Mouse (Mus musculus): ENCODE data around the gene Tmem178. TPM values are rescaled to one million over a fixed set of nuclear protein-coding genes. Genes with fewer than 3 reads are reported as not detected.
"Not testable (repeated sequence)": the region's sequence is repeated elsewhere in the genome, so short reads cannot be mapped to it uniquely, and the experiment has no call there.

The Tmem178 gene
- polyA plus RNA-seq, 1 experiment from 2014 or later = 7.0 TPM

- H3K27me3 ChIP-seq = no peaks in the 10 kb centered on the region
- peak overlapping the region; percentile 19 for H3K27ac ChIP-seq
- no peak overlapping the region for H3K4me3 ChIP-seq
- no peaks in the 10 kb centered on the region for H3K9me3 ChIP-seq
- WGBS = 53% methylated on average over 10 of the region's 10 CpGs
- no peaks in the 10 kb centered on the region for H3K36me3 ChIP-seq
- no peak overlapping the region; the same call in 1 of the 2 replicates for H3K9ac ChIP-seq
- 0 out of 2 replicates have a peak, but pooled peaks cover 5% of the 10 kb centered on the region for H3K4me1 ChIP-seq
- ATAC-seq (ENCODE audit: insufficient number of reproducible peaks, low FRiP score, low TSS enrichment, low read depth) = peak; percentile 52; the same call in 1 of the 2 replicates
- H3K4me2 ChIP-seq = no peak overlapping the region
Measured at GRCm38 (mm10) chr17:80921286-80922134, 22.9 kb upstream of the Tmem178 start.

DNA sequence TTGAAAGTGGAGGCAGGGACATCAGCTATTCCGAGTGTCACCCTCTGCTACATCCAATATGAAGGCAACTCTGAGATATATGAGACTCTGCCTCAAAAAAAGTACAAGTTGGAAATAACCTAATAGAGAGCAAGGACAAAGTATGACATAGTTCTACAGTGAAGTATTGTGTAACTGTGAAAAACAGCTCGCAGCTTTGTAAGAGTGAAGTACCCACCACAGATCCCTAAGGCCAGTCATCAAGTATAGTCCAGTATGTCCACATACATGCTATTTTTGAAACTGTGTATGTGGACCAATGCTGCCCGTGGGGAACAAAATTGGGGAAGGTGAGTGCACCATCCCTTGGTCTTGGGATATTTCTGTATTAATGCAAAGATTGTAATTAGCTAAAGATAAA lies 18.9 kb upstream of the Tmem178 start:
- H3K27ac ChIP-seq = no peak overlapping the region
- H3K4me1 ChIP-seq = 0 out of 2 replicates have a peak, but pooled peaks cover 5% of the 10 kb centered on the region
- H3K4me3 ChIP-seq = no peak overlapping the region
- H3K36me3 ChIP-seq = no peaks in the 10 kb centered on the region
- ATAC-seq (ENCODE audit: insufficient number of reproducible peaks, low FRiP score, low TSS enrichment, low read depth) = no peak
- H3K4me2 ChIP-seq = no peak overlapping the region
- H3K9me3 ChIP-seq = no peaks in the 10 kb centered on the region
- WGBS = 86% methylated on average over 3 of the region's 3 CpGs
- H3K9ac ChIP-seq = no peak overlapping the region
- H3K27me3 ChIP-seq = no peaks in the 10 kb centered on the region

DNA sequence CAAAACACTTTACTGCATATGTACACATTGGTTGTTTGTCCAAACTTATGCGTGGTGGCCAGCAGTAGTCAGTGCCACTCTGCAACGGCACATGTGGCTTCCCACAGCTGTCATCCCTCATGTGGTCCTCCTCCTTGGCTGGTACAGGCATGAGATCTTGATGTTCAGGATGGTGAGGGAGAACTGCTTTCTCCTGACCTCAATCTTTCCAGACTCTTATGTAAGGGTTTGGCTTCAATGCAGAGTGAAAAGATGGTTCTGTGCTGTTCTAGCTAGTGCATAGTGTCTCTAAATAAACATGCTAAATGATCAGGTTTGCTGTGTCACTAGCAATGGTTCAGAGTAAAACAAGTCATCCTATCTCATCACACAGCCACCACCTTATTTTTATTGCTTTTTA lies 17.3 kb upstream of the Tmem178 start:
- H3K9me3 ChIP-seq = no peaks in the 10 kb centered on the region
- 94% methylated on average over 2 of the region's 2 CpGs for WGBS
- H3K36me3 ChIP-seq = no peaks in the 10 kb centered on the region
- no peak for ATAC-seq (ENCODE audit: insufficient number of reproducible peaks, low FRiP score, low TSS enrichment, low read depth)
- no peak overlapping the region for H3K4me2 ChIP-seq
- H3K9ac ChIP-seq = no peak overlapping the region
- H3K4me1 ChIP-seq = no peaks in the 10 kb centered on the region
- no peak overlapping the region for H3K27ac ChIP-seq
- H3K4me3 ChIP-seq = no peak overlapping the region
- no peaks in the 10 kb centered on the region for H3K27me3 ChIP-seq

DNA sequence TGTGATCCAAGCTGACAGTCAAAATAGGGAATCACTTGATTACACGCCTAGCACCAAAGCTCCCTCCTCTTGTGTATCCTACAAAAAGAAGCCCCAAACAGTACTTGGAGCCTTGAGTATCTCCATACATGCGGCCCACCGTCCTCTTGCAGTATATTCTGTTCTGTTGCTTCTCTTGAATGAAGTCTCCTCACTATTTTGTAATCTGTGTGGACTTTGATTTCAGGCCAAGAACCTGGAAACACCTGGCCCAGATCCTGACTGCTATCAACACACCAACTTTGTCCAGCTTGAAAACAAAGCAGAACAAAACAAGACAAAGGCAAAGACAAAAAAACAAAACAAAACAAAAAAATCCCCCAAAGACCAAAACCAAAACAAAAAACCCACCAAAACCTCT lies 11.7 kb upstream of the Tmem178 start:
- H3K4me3 ChIP-seq = no peak overlapping the region
- no peaks in the 10 kb centered on the region for H3K9me3 ChIP-seq
- H3K27ac ChIP-seq = no peak overlapping the region
- H3K36me3 ChIP-seq = no peaks in the 10 kb centered on the region
- no peak overlapping the region for H3K9ac ChIP-seq
- H3K27me3 ChIP-seq = no peaks in the 10 kb centered on the region
- no peak overlapping the region for H3K4me2 ChIP-seq
- WGBS = 90% methylated on average over 3 of the region's 3 CpGs
- H3K4me1 ChIP-seq = no peaks in the 10 kb centered on the region
- ATAC-seq (ENCODE audit: insufficient number of reproducible peaks, low FRiP score, low TSS enrichment, low read depth) = no peak

- Histone ChIP-seq H3K27me3 (no peaks in the 10 kb centered on the region), H3K4me3 (no peak overlapping the region), H3K27ac (no peak overlapping the region), H3K4me1 (no peaks in the 10 kb centered on the region), H3K36me3 (no peaks in the 10 kb centered on the region), H3K9ac (no peak overlapping the region), H3K4me2 (no peak overlapping the region), H3K9me3 (no peaks in the 10 kb centered on the region)
- ATAC-seq (ENCODE audit: insufficient number of reproducible peaks, low FRiP score, low TSS enrichment, low read depth) = no peak
- 84% methylated on average over 11 of the region's 11 CpGs for WGBS
Measured at GRCm38 (mm10) chr17:80933401-80934029, 10.9 kb upstream of the Tmem178 start.

GRCm38 (mm10) chr17:80935807-80936519 lies 8.5 kb upstream of the Tmem178 start:
- 33% methylated on average over 10 of the region's 10 CpGs for WGBS
- H3K36me3 ChIP-seq = no peaks in the 10 kb centered on the region
- no peak overlapping the region for H3K4me3 ChIP-seq
- no peak overlapping the region for H3K27ac ChIP-seq
- H3K4me2 ChIP-seq = no peak overlapping the region
- H3K27me3 ChIP-seq = no peaks in the 10 kb centered on the region
- ATAC-seq (ENCODE audit: insufficient number of reproducible peaks, low FRiP score, low TSS enrichment, low read depth) = no peak
- H3K9me3 ChIP-seq = no peaks in the 10 kb centered on the region
- no peak overlapping the region for H3K9ac ChIP-seq
- no peaks in the 10 kb centered on the region for H3K4me1 ChIP-seq

- H3K4me3 ChIP-seq = no peak overlapping the region
- H3K9ac ChIP-seq = no peak overlapping the region
- no peaks in the 10 kb centered on the region for H3K4me1 ChIP-seq
- H3K36me3 ChIP-seq = no peaks in the 10 kb centered on the region
- no peak overlapping the region for H3K27ac ChIP-seq
- no peak overlapping the region for H3K4me2 ChIP-seq
- WGBS = 65% methylated on average over 5 of the region's 5 CpGs
- no peak for ATAC-seq (ENCODE audit: insufficient number of reproducible peaks, low FRiP score, low TSS enrichment, low read depth)
- H3K9me3 ChIP-seq = no peaks in the 10 kb centered on the region
- H3K27me3 ChIP-seq = no peaks in the 10 kb centered on the region
Measured at GRCm38 (mm10) chr17:80936521-80936920, 7.9 kb upstream of the Tmem178 start.

DNA sequence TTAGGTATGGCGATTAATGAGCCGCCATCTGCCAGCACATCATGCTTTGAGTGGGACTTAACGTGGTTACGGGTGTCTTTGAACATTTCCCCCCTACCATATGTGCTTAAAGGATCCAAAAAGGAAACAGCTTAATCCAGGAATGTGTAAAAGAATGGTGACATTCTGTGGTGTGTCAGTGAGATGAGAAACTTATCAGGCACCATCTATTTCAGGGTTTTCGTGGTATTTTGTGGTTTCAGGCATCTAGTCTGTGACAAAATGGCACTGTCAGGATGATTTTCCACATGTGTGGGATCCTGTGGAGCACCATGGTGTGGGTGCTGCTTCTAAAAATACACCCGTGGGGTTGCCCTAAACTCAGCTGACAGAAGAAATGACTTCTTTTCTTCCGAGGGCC lies 4.6 kb upstream of the Tmem178 start:
- Histone ChIP-seq H3K36me3 (no peaks in the 10 kb centered on the region), H3K9ac (no peak overlapping the region), H3K9me3 (no peaks in the 10 kb centered on the region), H3K4me1 (peaks cover 2% of the 10 kb centered on the region; the same call in 1 of the 2 replicates), H3K4me3 (no peak overlapping the region), H3K4me2 (no peak overlapping the region), H3K27ac (no peak overlapping the region), H3K27me3 (peaks cover 21% of the 10 kb centered on the region)
- 81% methylated on average over 7 of the region's 7 CpGs for WGBS
- no peak for ATAC-seq (ENCODE audit: insufficient number of reproducible peaks, low FRiP score, low TSS enrichment, low read depth)

DNA sequence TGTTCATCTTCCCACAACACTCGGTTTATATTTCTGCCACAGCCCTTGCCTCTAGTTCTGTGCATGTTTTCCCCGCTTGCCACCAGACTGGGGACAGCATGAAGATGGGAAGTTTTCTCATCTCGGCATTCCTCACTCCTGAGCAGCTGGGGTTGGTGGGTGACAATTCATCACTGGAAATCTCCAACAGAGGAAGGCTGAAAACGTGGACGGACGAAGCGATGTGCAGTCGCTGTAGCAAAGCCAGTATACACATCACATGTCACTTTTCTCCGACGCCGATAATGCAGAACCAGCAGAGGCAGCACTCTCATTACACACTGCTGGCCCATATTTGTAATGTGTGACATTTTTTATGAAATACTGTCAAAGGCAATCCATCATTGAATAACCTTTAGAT lies 2.6 kb upstream of the Tmem178 start:
- Histone ChIP-seq H3K4me1 (peaks cover 4% of the 10 kb centered on the region; the same call in 1 of the 2 replicates), H3K9me3 (no peaks in the 10 kb centered on the region), H3K27ac (no peak overlapping the region), H3K4me2 (no peak overlapping the region), H3K4me3 (no peak overlapping the region), H3K36me3 (no peaks in the 10 kb centered on the region), H3K27me3 (peaks cover 23% of the 10 kb centered on the region), H3K9ac (no peak overlapping the region)
- WGBS = 70% methylated on average over 11 of the region's 11 CpGs
- no peak for ATAC-seq (ENCODE audit: insufficient number of reproducible peaks, low FRiP score, low TSS enrichment, low read depth)

DNA sequence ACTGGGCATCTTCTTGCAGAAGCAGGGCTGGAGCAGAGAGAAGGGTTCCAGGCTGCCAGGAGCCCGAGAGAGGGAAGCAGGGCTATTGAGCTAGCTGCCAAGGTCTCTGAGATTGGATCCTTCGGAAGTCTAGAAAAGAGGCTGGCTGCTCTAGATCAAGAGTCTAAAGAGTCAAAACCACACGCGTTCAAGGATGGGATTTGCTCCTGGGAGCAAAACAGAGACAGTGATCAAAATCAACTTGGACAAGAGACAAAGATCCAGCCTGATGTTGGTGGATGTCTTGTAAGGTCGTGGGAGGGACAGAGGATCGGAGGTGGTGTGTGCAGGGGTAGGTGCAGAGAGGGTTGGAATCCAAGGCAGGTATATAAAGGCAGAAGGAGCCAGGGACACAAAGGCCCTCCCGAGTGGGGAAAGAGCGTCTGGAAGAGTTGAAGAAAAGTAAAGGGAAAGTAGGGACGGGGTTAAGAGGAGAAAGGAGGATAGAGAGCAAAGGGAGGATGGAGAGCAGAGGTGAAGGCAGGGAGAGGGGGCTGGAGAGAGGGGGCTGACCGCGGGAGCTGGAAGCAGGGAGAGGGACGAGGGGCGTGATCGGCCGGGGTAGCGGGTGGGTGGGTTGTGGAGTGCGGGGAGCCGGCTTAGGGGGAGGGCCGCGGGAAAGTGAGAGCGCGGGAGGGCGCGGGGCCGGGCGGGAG lies 450 bp upstream of the Tmem178 start:
- Histone ChIP-seq H3K4me3 (peak overlapping the region; percentile 68), H3K36me3 (no peaks in the 10 kb centered on the region), H3K27me3 (peaks cover 23% of the 10 kb centered on the region), H3K9ac (peak overlapping the region; percentile 58; the same call in 1 of the 2 replicates), H3K9me3 (no peaks in the 10 kb centered on the region), H3K4me2 (peak overlapping the region; percentile 100), H3K27ac (no peak overlapping the region), H3K4me1 (peaks cover 4% of the 10 kb centered on the region; the same call in 1 of the 2 replicates)
- WGBS = 8% methylated on average over 23 of the region's 26 CpGs
- ATAC-seq (ENCODE audit: insufficient number of reproducible peaks, low FRiP score, low TSS enrichment, low read depth) = no peak

DNA sequence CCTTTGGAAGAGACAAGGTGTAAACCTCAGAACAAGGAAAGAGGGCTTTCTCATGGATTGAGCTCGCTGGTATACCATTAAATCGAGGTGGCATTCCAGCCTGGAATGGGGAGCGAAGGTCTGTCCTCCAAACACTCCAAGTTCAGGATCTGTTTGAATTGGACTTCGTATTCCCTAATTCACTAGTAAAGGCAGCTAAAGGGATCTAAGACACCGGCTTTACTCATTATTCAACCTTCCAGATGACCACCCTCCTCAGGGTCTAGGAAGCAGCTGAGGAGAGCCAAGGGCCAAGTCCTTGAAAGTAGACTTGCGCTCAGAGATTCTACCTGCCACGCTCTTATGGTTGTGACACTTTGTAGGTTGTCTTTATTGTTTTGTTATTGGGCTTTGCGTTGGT lies 1.1 kb downstream of the Tmem178 start:
- not testable (repeated sequence) for H3K27ac ChIP-seq; H3K9me3 ChIP-seq; H3K9ac ChIP-seq; H3K36me3 ChIP-seq; H3K4me1 ChIP-seq; ATAC-seq (ENCODE audit: insufficient number of reproducible peaks, low FRiP score, low TSS enrichment, low read depth)
- 38% methylated on average over 8 of the region's 8 CpGs for WGBS
- Histone ChIP-seq H3K4me2 (0 out of 2 replicates have a peak overlapping the region, but pooled peaks have one; percentile 17), H3K27me3 (peaks cover 23% of the 10 kb centered on the region), H3K4me3 (peak overlapping the region; percentile 5; the same call in 1 of the 2 replicates)
